Mouse (Mus musculus): ENCODE measurements around the gene Ubap2. TPM values are rescaled to one million over a fixed set of nuclear protein-coding genes. Genes with fewer than 3 reads are reported as not detected.

The Ubap2 gene
- total RNA-seq (2021) (10 to 100 TPM; 34.4 to 42.4 TPM), polyA plus RNA-seq (2012; rRNA removed) (206 and 245 TPM in 2 replicates)
- long read RNA-seq, full-length matches to known transcripts: 3 of 14 reads
- long read RNA-seq, partial matches to known transcripts: 7 of 14 reads
- long read RNA-seq, other reads (novel, unspliced or antisense): 4 of 14 reads

GRCm38 (mm10) chr4:41274980-41275850, at the start of gene Ubap2:
TSS of gene Ubap2 (minus strand) at chr4:41275144.
- DNase-seq: peak; percentile 97

- DNase-seq: no peak
Measured at GRCm38 (mm10) chr4:41320971-41321370, 46.0 kb upstream of the Ubap2 start.

GRCm38 (mm10) chr4:41318267-41318666, 43.3 kb upstream of the Ubap2 start:
- no peak for DNase-seq

GRCm38 (mm10) chr4:41315173-41315572, 40.2 kb upstream of the Ubap2 start:
- no peak for DNase-seq

- DNase-seq: peak; percentile 97
Measured at GRCm38 (mm10) chr4:41314141-41315129, 39.5 kb upstream of the Ubap2 start, which contains the start of gene Dcaf12. TSS of gene Dcaf12 (minus strand) at chr4:41314889.

GRCm38 (mm10) chr4:41313722-41314121, 38.8 kb upstream of the Ubap2 start:
- DNase-seq: no peak

- no peak for DNase-seq
Measured at GRCm38 (mm10) chr4:41310567-41311563, 35.9 kb upstream of the Ubap2 start.

GRCm38 (mm10) chr4:41307406-41307805, 32.5 kb upstream of the Ubap2 start:
- DNase-seq: no peak

GRCm38 (mm10) chr4:41304302-41304701, 29.4 kb upstream of the Ubap2 start:
- DNase-seq: no peak

- no peak for DNase-seq
Measured at GRCm38 (mm10) chr4:41303671-41304070, 28.7 kb upstream of the Ubap2 start.

GRCm38 (mm10) chr4:41298976-41299375, 24.0 kb upstream of the Ubap2 start:
- DNase-seq: no peak

- no peak for DNase-seq
Measured at GRCm38 (mm10) chr4:41295960-41296359, 21.0 kb upstream of the Ubap2 start.

GRCm38 (mm10) chr4:41295507-41295906, 20.6 kb upstream of the Ubap2 start:
- no peak for DNase-seq

- DNase-seq: no peak
Measured at GRCm38 (mm10) chr4:41293907-41294306, 19.0 kb upstream of the Ubap2 start.

GRCm38 (mm10) chr4:41289802-41290201, 14.9 kb upstream of the Ubap2 start:
- no peak for DNase-seq

GRCm38 (mm10) chr4:41286420-41286819, 11.5 kb upstream of the Ubap2 start:
- peak; percentile 45 for DNase-seq

- DNase-seq: no peak
Measured at GRCm38 (mm10) chr4:41284087-41284486, 9.1 kb upstream of the Ubap2 start.

GRCm38 (mm10) chr4:41275927-41276326, 983 bp upstream of the Ubap2 start:
- DNase-seq: no peak

- DNase-seq: no peak
Measured at GRCm38 (mm10) chr4:41274377-41274979, 466 bp downstream of the Ubap2 start.

- DNase-seq: no peak
Measured at GRCm38 (mm10) chr4:41268133-41268532, 6.8 kb downstream of the Ubap2 start.
